Mouse (Mus musculus) colon, adult 2 months (tissue): ENCODE results near the gene Olfr625-ps1. TPM values are rescaled to one million over a fixed set of nuclear protein-coding genes. Genes with fewer than 3 reads are reported as not detected.

ENCODE experiments used
- polyA plus RNA-seq: library from polyadenylated mRNA; depleted of rRNA; stranded (reverse); fragments of >200 nt; gene quantifications from 2 replicates; pipeline ENCODE4 v1.2.3, GENCODE M21; 2012; rRNA removed

Gene Olfr625-ps1
- not detected in 2 replicates for polyA plus RNA-seq

DNA sequence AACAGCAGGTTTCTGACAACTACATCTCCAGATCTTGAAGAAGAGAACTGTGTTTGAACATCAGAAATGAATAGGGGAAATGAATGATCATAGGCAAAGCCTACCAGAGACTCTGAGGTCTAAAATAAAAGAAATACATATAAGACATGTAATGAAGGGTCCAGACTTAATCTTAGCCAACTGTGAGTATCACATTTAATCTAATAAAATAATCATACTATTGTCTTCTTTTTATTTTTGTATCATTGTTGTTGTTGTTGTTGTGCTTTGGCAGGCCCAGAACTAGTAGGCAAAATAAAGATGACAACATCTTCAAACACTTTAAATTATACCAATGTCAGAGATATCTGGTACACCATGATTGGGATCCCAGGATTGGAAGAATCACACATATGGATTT is at the start of gene Olfr625-ps1:
Gene Olfr625-ps1 (plus strand): TSS at position 301 of the 400 bp plus-strand sequence.

DNA sequence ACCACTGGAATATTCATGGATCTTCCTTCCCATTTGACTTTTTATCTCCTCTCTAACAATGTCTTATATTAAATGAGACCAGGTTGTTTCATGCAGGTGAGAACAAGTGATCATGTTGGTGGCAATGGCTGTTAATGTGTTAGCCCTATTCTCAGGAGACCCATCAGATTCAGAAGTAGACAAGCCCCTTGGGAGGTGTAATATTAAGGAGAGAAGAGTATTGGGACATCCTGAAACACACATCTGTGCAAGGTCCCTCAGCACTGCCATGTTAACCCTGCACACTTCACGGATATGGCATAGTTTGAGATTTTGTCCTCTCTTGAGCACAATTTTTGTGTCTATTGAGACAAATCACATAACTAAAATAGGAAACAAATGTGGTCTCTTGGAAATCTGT is 39.9 kb upstream of the Olfr625-ps1 start, which contains the start of gene Olfr622:
Gene Olfr622 (minus strand): TSS at position 101 of the 400 bp plus-strand sequence.

DNA sequence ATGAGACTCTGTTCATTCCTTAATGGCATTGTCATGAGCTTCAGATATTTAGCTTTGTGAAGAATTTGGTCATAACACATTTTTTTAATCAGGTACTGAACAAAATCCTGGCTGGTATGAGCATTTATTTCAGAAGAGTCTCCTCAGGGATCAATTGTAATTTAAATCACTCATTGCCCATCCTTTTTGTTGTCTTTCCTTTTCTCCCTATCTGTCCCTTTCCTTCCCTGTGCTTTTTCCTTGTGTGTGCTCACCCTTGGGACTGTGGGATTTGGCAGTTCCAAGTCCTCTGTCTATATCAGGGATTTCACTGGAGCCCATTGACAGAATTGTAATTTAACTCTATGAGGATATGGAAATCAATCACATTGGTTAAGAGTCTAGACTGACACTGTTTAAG is 18.9 kb upstream of the Olfr625-ps1 start, which contains the start of gene Olfr623:
Gene Olfr623 (minus strand): TSS at position 101 of the 400 bp plus-strand sequence.

DNA sequence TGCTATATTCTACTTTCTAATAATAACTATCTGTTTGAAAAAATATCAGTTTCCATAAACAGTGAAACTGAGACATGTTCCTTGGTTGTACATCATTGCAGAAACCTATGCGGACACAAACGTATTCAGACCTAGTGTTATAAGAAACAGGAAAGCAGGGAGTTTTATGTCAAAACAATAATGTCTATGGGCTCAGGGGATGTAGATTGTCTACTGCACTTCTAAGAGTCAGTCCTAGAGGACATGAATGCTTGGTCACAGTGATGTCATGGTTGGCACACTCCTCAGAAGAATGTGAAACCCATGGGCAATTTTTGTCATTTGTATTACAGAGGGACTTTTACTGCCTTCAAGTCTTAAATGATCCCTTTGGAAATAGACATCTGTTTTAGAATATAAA is 11.4 kb upstream of the Olfr625-ps1 start, which contains the start of gene Olfr624:
Gene Olfr624 (minus strand): TSS at position 101 of the 400 bp plus-strand sequence.

DNA sequence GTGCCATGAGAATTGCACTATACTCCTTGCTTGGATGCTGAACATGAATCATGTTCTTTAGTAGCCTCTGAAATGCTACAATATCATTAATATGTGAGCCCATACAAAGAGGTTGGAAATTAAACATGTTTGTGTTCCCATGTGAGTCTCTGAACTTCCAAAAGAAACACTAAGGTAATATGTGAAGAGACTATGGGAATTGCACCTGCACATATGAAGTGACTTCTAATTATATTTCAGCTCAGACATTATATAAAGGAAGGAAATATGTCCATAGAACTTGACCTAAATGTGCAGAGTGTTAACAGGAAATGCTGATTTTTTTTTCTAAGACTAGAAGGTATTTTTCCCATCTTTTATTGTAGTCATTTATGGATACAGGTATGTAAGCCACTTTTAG is 31.9 kb downstream of the Olfr625-ps1 start, which contains the start of gene Olfr243:
Gene Olfr243 (plus strand): TSS at position 301 of the 400 bp plus-strand sequence.

DNA sequence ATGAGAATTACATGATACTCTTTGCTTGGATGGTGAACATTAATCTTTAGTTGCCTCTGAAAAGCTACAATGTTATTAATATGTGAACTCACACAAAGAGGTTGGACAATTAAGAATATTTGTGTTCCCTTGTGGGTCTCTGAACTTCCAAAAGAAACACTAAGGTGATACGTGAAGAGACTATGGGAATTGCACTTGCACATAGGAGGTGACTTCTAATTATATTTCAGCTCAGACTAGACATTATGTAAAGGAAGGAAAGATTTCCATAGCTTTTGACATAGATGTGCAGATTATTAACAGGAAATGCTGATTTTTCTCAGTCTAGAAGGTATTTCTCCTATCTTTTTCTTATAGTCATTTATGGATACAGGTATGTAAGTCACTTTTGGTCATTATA is 47.6 kb downstream of the Olfr625-ps1 start, which contains the start of gene Olfr628:
Gene Olfr628 (plus strand): TSS at position 301 of the 400 bp plus-strand sequence.

Other genes with a start within 250 kb of the Olfr625-ps1 start
- gene Olfr605, start 237.3 kb upstream of the Olfr625-ps1 start, polyA plus RNA-seq, result not detected in 2 replicates
- not detected in 2 replicates for gene Olfr606, start 233.7 kb upstream of the Olfr625-ps1 start, polyA plus RNA-seq
- gene Olfr607, start 218.6 kb upstream of the Olfr625-ps1 start, polyA plus RNA-seq, result not detected in 2 replicates
- not detected in 2 replicates for gene Olfr608, start 212.8 kb upstream of the Olfr625-ps1 start, polyA plus RNA-seq
- not detected in 2 replicates for gene Olfr609, start 184.7 kb upstream of the Olfr625-ps1 start, polyA plus RNA-seq
- not detected in 2 replicates for gene Olfr610, start 170.6 kb upstream of the Olfr625-ps1 start, polyA plus RNA-seq
- not detected in 2 replicates for gene Olfr611, start 161.9 kb upstream of the Olfr625-ps1 start, polyA plus RNA-seq
- gene Olfr612, start 140.0 kb upstream of the Olfr625-ps1 start, polyA plus RNA-seq, result not detected in 2 replicates
- not detected in 2 replicates for gene Olfr613, start 134.6 kb upstream of the Olfr625-ps1 start, polyA plus RNA-seq
- gene Olfr615, start 126.6 kb upstream of the Olfr625-ps1 start, polyA plus RNA-seq, result not detected in 2 replicates
- not detected in 2 replicates for gene Olfr616, start 113.6 kb upstream of the Olfr625-ps1 start, polyA plus RNA-seq
- not detected in 2 replicates for gene Olfr617, start 109.7 kb upstream of the Olfr625-ps1 start, polyA plus RNA-seq
- not detected in 2 replicates for gene Olfr618, start 92.6 kb upstream of the Olfr625-ps1 start, polyA plus RNA-seq
- gene Olfr619, start 82.1 kb upstream of the Olfr625-ps1 start, polyA plus RNA-seq, result not detected in 2 replicates
- not detected in 2 replicates for gene Olfr620, start 70.2 kb upstream of the Olfr625-ps1 start, polyA plus RNA-seq
- gene Olfr622, start 40.0 kb upstream of the Olfr625-ps1 start, polyA plus RNA-seq, result not detected in 2 replicates
- gene Olfr623, start 19.0 kb upstream of the Olfr625-ps1 start, polyA plus RNA-seq, result not detected in 2 replicates
- not detected in 2 replicates for gene Olfr624, start 11.5 kb upstream of the Olfr625-ps1 start, polyA plus RNA-seq
- not detected in 2 replicates for gene Olfr243, start 32.0 kb downstream of the Olfr625-ps1 start, polyA plus RNA-seq
- not detected in 2 replicates for gene Olfr628, start 47.7 kb downstream of the Olfr625-ps1 start, polyA plus RNA-seq
- not detected in 2 replicates for gene Olfr629, start 62.2 kb downstream of the Olfr625-ps1 start, polyA plus RNA-seq
- gene Olfr630, start 74.6 kb downstream of the Olfr625-ps1 start, polyA plus RNA-seq, result not detected in 2 replicates
- gene Olfr69, start 88.9 kb downstream of the Olfr625-ps1 start, polyA plus RNA-seq, result not detected in 2 replicates
- gene Olfr68, start 97.0 kb downstream of the Olfr625-ps1 start, polyA plus RNA-seq, result not detected in 2 replicates
- not detected in 2 replicates for gene Olfr67, start 109.1 kb downstream of the Olfr625-ps1 start, polyA plus RNA-seq
- 19.7 and 97.2 TPM in 2 replicates for gene Hbb-bt, start 131.3 kb downstream of the Olfr625-ps1 start, polyA plus RNA-seq
- gene Hbb-bs, start 145.4 kb downstream of the Olfr625-ps1 start, polyA plus RNA-seq, result 178 and 1,004 TPM in 2 replicates
- gene Hbb-bh2, start 157.8 kb downstream of the Olfr625-ps1 start, polyA plus RNA-seq, result not detected in 2 replicates
- gene Hbb-bh1, start 160.4 kb downstream of the Olfr625-ps1 start, polyA plus RNA-seq, result not detected in 2 replicates
- not detected in 2 replicates for gene Hbb-y, start 170.5 kb downstream of the Olfr625-ps1 start, polyA plus RNA-seq
- not detected in 2 replicates for gene Olfr66, start 203.5 kb downstream of the Olfr625-ps1 start, polyA plus RNA-seq
- not detected in 2 replicates for gene Olfr64, start 211.8 kb downstream of the Olfr625-ps1 start, polyA plus RNA-seq
- not detected in 2 replicates for gene Olfr65, start 220.8 kb downstream of the Olfr625-ps1 start, polyA plus RNA-seq
- 0.12 TPM in 1 of 2 replicates, not detected in the other for gene Olfr631, start 246.1 kb downstream of the Olfr625-ps1 start, polyA plus RNA-seq